ENCODE assay signal across 8 mouse cellular contexts in the genomic region with DNA sequence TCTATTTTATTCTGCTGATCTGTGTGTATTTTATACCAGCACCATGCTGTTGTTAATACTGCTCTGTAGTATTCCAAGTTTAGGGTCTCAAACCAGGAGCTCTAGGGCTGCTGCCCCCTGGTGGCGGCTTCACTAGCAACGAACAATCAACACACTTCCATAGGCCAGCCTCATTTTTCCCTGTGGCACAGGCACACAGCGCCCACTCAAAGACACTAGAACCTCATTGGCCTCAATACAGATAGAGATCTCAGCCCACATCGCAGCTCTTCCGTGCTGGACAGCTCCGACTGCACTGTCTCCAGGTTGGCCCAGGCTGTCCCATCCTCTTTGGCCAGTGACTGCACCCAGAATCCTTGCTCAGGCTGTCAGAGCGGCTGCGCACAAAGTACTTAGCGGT. TPM values are rescaled to one million over a fixed set of nuclear protein-coding genes. Genes with fewer than 3 reads are reported as not detected.
A peak's percentile ranks its signal among the peaks of the same experiment; 100 is the strongest.
DNase-seq lines count a peak whose midpoint lies in the region; TF ChIP-seq lines count a peak whose summit lies in the region.

No protein-coding gene starts in this region.

- no peaks in the 10 kb centered on the region for H3K4me1 ChIP-seq in olfactory bulb, adult 2 months (ENCODE audit: control insufficient read depth, insufficient read depth, low read length)

- TF ChIP-seq CTCF in olfactory bulb, adult 2 months (IDR thresholded peaks at IDR 0.05; ENCODE audit: insufficient read depth, low read depth, low read length): 0 out of 2 replicates have a peak, but pooled peaks have one; percentile 27

- peak; percentile 17 for DNase-seq in gastrocnemius, adult 18-20 months (ENCODE audit: low spot score)
- no peak for DNase-seq in gastrocnemius, postnatal 25 days
- peak; percentile 52 for DNase-seq in 416B (ENCODE audit: low read depth)
- DNase-seq in ZHBTc4 (ENCODE audit: low read depth, low spot score): peak; percentile 94
- peak; percentile 35 for DNase-seq in embryo, embryonic 9.5 days (ENCODE audit: extremely low spot score)
- DNase-seq in liver: peak; percentile 70
- no peak for DNase-seq in left cerebral cortex, adult 9 months (ENCODE audit: low spot score in 2 of 2)

- H3K4me3 ChIP-seq in olfactory bulb, adult 2 months (ENCODE audit: insufficient read depth, low read depth, low read length): no peak overlapping the region

- TF ChIP-seq POLR2A in olfactory bulb, adult 2 months (IDR thresholded peaks at IDR 0.05; ENCODE audit: insufficient read depth, low read depth, low read length): no peak

- H3K27ac ChIP-seq in olfactory bulb, adult 2 months (ENCODE audit: insufficient read depth, low read depth, low read length): no peak overlapping the region

- 50% methylated on average over 9 of the region's 9 CpGs for WGBS in olfactory bulb, adult 2 months

RNA-seq across cellular contexts. Expression of gene Thpo, which starts 30.9 kb away (rescaled TPM):
- total RNA-seq in gastrocnemius, adult 18-20 months (2021): 10 to 100 TPM in 1 of 2 experiments, 1 to 10 TPM in 1; 6.2 to 10.4 TPM
- 1 to 10 TPM; 2.1 to 3.0 TPM for total RNA-seq in gastrocnemius, postnatal 25 days (2021)
- polyA plus RNA-seq in olfactory bulb, adult 2 months (2012; ENCODE audit: insufficient read depth, insufficient read length, low replicate concordance, missing spikeins): not detected in 2 replicates

RNA-seq across cellular contexts. Expression of gene Chrd, which starts 32.3 kb away (rescaled TPM):
- total RNA-seq in gastrocnemius, adult 18-20 months (2021): 1 to 10 TPM; 2.1 to 3.1 TPM
- 1 to 10 TPM; 3.2 to 3.6 TPM for total RNA-seq in gastrocnemius, postnatal 25 days (2021)
- not detected in 2 replicates for polyA plus RNA-seq in olfactory bulb, adult 2 months (2012; ENCODE audit: insufficient read depth, insufficient read length, low replicate concordance, missing spikeins)

RNA-seq across cellular contexts. Expression of gene Clcn2, which starts 47.7 kb away (rescaled TPM):
- total RNA-seq in gastrocnemius, adult 18-20 months (2021): 1 to 10 TPM in 1 of 2 experiments, under 1 TPM in 1; 0.64 to 1.1 TPM
- total RNA-seq in gastrocnemius, postnatal 25 days (2021): 1 to 10 TPM; 2.0 to 3.2 TPM
- polyA plus RNA-seq in olfactory bulb, adult 2 months (2012; ENCODE audit: insufficient read depth, insufficient read length, low replicate concordance, missing spikeins): not detected in 2 replicates

RNA-seq across cellular contexts. Expression of gene Polr2h, which starts 47.8 kb away (rescaled TPM):
- total RNA-seq in gastrocnemius, adult 18-20 months (2021): 1 to 10 TPM; 7.8 to 9.5 TPM
- total RNA-seq in gastrocnemius, postnatal 25 days (2021): 1 to 10 TPM; 8.2 to 8.3 TPM
- not detected in 2 replicates for polyA plus RNA-seq in olfactory bulb, adult 2 months (2012; ENCODE audit: insufficient read depth, insufficient read length, low replicate concordance, missing spikeins)

Comparison
In these comparisons a context has a peak if more than half of its experiments do, and no peak if none do; other contexts are left out.
1. DNase-seq: peak in gastrocnemius, adult 18-20 months (single experiment), 416B (single experiment), ZHBTc4 (single experiment), embryo, embryonic 9.5 days (single experiment) and liver (single experiment); none in gastrocnemius, postnatal 25 days (single experiment) and left cerebral cortex, adult 9 months (0 of 2).